Mouse (Mus musculus): ENCODE data around the gene Duoxa2. TPM values are rescaled to one million over a fixed set of nuclear protein-coding genes. Genes with fewer than 3 reads are reported as not detected.
"Not testable (repeated sequence)": the region's sequence is repeated elsewhere in the genome, so short reads cannot be mapped to it uniquely, and the experiment has no call there.

The Duoxa2 gene
- total RNA-seq, 4 experiments from 2014 or later: not detected

- DNase-seq (ENCODE audit: low spot score in 2 of 2): no peak
These were observed 7.5 kb downstream of the Duoxa2 start for GRCm38 (mm10) chr2:122306184-122306583.

- DNase-seq (ENCODE audit: low spot score in 2 of 2): no peak
These were observed 10.9 kb downstream of the Duoxa2 start for GRCm38 (mm10) chr2:122309647-122310046.

- no peak for DNase-seq (ENCODE audit: low spot score in 2 of 2)
These were observed 12.9 kb downstream of the Duoxa2 start for GRCm38 (mm10) chr2:122311561-122311960.

- DNase-seq (ENCODE audit: low spot score in 2 of 2): peak in 1 of 2 experiments; percentile 34
These were observed 14.2 kb downstream of the Duoxa2 start for GRCm38 (mm10) chr2:122312722-122313417.

GRCm38 (mm10) chr2:122313536-122313935, 14.8 kb downstream of the Duoxa2 start, which contains the start of gene Duoxa1:
Gene Duoxa1 (minus strand): TSS chr2:122313730.
- no peak for DNase-seq (ENCODE audit: low spot score in 2 of 2)

GRCm38 (mm10) chr2:122315372-122315771, 16.7 kb downstream of the Duoxa2 start, which contains the start of gene Duox1:
Gene Duox1 (plus strand): TSS chr2:122315672.
- no peak for DNase-seq (ENCODE audit: low spot score in 2 of 2)

GRCm38 (mm10) chr2:122317384-122317783, 18.7 kb downstream of the Duoxa2 start:
- no peak for DNase-seq (ENCODE audit: low spot score in 2 of 2)

GRCm38 (mm10) chr2:122323960-122324359, 25.3 kb downstream of the Duoxa2 start:
- DNase-seq (ENCODE audit: low spot score in 2 of 2): no peak

- DNase-seq (ENCODE audit: low spot score in 2 of 2): no peak
These were observed 25.9 kb downstream of the Duoxa2 start for GRCm38 (mm10) chr2:122324586-122324985.

- no peak for DNase-seq (ENCODE audit: low spot score in 2 of 2)
These were observed 26.7 kb downstream of the Duoxa2 start for GRCm38 (mm10) chr2:122325361-122325760.

GRCm38 (mm10) chr2:122327986-122328385, 29.3 kb downstream of the Duoxa2 start:
- no peak for DNase-seq (ENCODE audit: low spot score in 2 of 2)

- not testable (repeated sequence) for DNase-seq (ENCODE audit: low spot score in 2 of 2)
These were observed 31.6 kb downstream of the Duoxa2 start for GRCm38 (mm10) chr2:122330317-122330716.

- no peak for DNase-seq (ENCODE audit: low spot score in 2 of 2)
These were observed 33.5 kb downstream of the Duoxa2 start for GRCm38 (mm10) chr2:122332222-122332621.

GRCm38 (mm10) chr2:122334170-122334569, 35.5 kb downstream of the Duoxa2 start:
- DNase-seq (ENCODE audit: low spot score in 2 of 2): no peak

- DNase-seq (ENCODE audit: low spot score in 2 of 2): no peak
These were observed 38.6 kb downstream of the Duoxa2 start for GRCm38 (mm10) chr2:122337291-122337690.

- DNase-seq (ENCODE audit: low spot score in 2 of 2): no peak
These were observed 46.6 kb downstream of the Duoxa2 start for GRCm38 (mm10) chr2:122345106-122345893.

GRCm38 (mm10) chr2:122346164-122346563, 47.5 kb downstream of the Duoxa2 start:
- not testable (repeated sequence) for DNase-seq (ENCODE audit: low spot score in 2 of 2)

GRCm38 (mm10) chr2:122347257-122347656, 48.6 kb downstream of the Duoxa2 start:
- DNase-seq (ENCODE audit: low spot score in 2 of 2): no peak

GRCm38 (mm10) chr2:122348531-122349131, 49.9 kb downstream of the Duoxa2 start:
- peak; percentile 84 to 86 for DNase-seq (ENCODE audit: low spot score in 2 of 2)

- peak; percentile 24 to 26 for DNase-seq (ENCODE audit: low spot score in 2 of 2)
These were observed 50.6 kb downstream of the Duoxa2 start for GRCm38 (mm10) chr2:122349136-122349785.

GRCm38 (mm10) chr2:122351156-122351930, 52.6 kb downstream of the Duoxa2 start:
- DNase-seq (ENCODE audit: low spot score in 2 of 2): no peak
